Mouse (Mus musculus): ENCODE data around the gene Dapk2.

Gene Dapk2

DNA sequence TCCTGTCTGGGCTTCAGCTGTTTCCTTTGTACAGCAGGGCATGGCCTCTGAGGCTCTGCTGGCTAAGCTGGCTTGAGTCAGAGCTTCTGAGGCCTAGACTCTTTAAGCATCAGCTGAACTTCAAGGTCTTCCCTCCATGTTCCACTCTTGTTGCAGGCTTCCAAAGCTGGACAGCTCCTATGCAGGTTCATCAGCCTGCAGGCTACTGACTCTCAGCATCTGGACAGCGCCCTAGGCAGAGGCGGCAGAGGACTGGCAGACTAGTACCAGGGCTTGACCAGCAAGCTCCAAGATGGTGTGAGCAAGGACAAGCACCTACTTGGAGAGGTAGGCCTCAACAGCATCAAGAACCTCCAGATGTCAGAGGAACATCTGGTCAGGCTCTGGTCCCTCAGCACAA, 149.3 kb downstream of the Dapk2 start:
- DNase-seq (ENCODE audit: low read depth, low spot score) = peak; percentile 28

DNA sequence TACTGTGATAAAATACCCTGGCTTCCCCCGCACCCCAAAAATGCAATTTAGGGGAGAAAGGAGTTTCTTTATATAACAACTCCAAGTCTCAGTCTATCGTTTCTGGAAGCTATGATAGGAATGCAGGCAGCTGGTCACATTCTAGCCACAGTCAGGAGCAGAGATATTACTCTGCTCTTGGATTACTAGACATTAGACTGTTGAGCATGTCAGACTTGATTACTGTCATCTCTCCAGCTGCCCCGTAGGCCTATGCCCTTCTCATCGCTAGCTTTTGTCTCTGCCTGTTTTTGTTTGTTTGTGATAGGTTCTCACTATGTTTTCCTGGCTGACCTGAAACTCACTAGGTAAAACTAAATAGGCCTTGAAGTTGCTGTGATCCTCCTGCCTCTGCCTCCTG, 150.7 kb downstream of the Dapk2 start:
- no peak for DNase-seq (ENCODE audit: low read depth, low spot score)

DNA sequence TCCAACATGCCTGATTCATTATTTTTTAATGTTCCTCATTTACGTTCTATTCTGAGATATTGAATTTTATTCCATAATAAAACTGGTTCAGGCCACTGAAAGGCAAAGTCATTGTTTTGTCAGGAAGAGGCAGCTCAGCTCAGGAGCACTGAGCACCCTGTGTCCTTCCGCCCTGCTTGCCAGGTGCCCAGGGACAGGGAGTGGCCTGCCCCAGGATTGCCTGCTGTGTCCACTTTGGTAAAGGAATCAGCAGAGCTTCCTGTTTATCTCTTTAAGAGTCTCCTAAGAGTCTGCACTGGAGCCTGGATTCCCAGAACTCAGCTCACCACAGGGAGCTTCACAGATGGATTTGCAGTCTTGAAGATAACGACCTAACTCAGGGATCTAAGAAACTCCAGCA, 153.4 kb downstream of the Dapk2 start:
- DNase-seq (ENCODE audit: low read depth, low spot score) = no peak

DNA sequence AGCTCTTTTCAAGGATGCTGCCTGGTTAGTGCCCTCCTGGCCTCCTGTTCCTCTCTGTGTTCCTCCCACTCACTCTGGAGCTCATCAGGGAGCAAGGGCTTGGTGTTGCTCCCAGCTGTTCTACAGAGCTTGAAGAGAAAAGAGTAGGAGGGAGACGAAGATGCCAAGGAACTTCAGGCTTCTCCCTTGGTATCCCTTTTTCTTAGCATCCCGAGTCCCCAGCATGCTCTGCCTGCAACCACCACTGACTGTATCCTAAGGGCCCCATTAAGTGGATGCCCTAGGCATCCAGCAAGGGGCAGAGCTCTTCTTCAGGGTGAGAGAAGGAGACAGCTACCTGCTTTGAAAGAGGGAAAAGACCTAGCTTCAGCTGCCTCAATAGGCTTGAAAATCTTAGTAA, 158.6 kb downstream of the Dapk2 start:
- no peak for DNase-seq (ENCODE audit: low read depth, low spot score)
